Mouse (Mus musculus): ENCODE measurements around the gene Prss53.
"Not testable (repeated sequence)": the region's sequence is repeated elsewhere in the genome, so short reads cannot be mapped to it uniquely, and the experiment has no call there.

The Prss53 gene

GRCm38 (mm10) chr7:127912190-127912871 lies 21.6 kb upstream of the Prss53 start, which contains the start of gene Kat8:
TSS of gene Kat8 (plus strand) at chr7:127912516.
- DNase-seq (ENCODE audit: low spot score): peak; percentile 83

- no peak for DNase-seq (ENCODE audit: low spot score)
These were observed 17.9 kb upstream of the Prss53 start for GRCm38 (mm10) chr7:127908656-127909055.

GRCm38 (mm10) chr7:127907939-127908338 lies 17.2 kb upstream of the Prss53 start:
- DNase-seq (ENCODE audit: low spot score): no peak

- peak; percentile 79 for DNase-seq (ENCODE audit: low spot score)
These were observed 13.4 kb upstream of the Prss53 start, which contains the start of gene Bckdk for GRCm38 (mm10) chr7:127903971-127904796. TSS of gene Bckdk (plus strand) at chr7:127904082.

GRCm38 (mm10) chr7:127901772-127902171 lies 11.0 kb upstream of the Prss53 start:
- DNase-seq (ENCODE audit: low spot score): no peak

GRCm38 (mm10) chr7:127899997-127900396 lies 9.2 kb upstream of the Prss53 start:
- no peak for DNase-seq (ENCODE audit: low spot score)

GRCm38 (mm10) chr7:127898179-127898956 lies 7.6 kb upstream of the Prss53 start:
- DNase-seq (ENCODE audit: low spot score): no peak

- no peak for DNase-seq (ENCODE audit: low spot score)
These were observed 6.8 kb upstream of the Prss53 start for GRCm38 (mm10) chr7:127897542-127897941.

GRCm38 (mm10) chr7:127896384-127896783 lies 5.6 kb upstream of the Prss53 start:
- DNase-seq (ENCODE audit: low spot score): peak; percentile 48

GRCm38 (mm10) chr7:127895891-127896290 lies 5.1 kb upstream of the Prss53 start:
- DNase-seq (ENCODE audit: low spot score): not testable (repeated sequence)

GRCm38 (mm10) chr7:127895442-127895841 lies 4.7 kb upstream of the Prss53 start, which contains the start of the genes Gm21974 and Vkorc1:
TSS of gene Gm21974 (minus strand) at chr7:127895454.
TSS of gene Vkorc1 (minus strand) at chr7:127895617.
- DNase-seq (ENCODE audit: low spot score): peak; percentile 95

GRCm38 (mm10) chr7:127894480-127894879 lies 3.7 kb upstream of the Prss53 start:
- DNase-seq (ENCODE audit: low spot score): no peak

- no peak for DNase-seq (ENCODE audit: low spot score)
These were observed 1.9 kb downstream of the Prss53 start for GRCm38 (mm10) chr7:127888821-127889220.

GRCm38 (mm10) chr7:127887781-127888180 lies 3.0 kb downstream of the Prss53 start:
- no peak for DNase-seq (ENCODE audit: low spot score)

GRCm38 (mm10) chr7:127887191-127887590 lies 3.6 kb downstream of the Prss53 start:
- DNase-seq (ENCODE audit: low spot score): no peak

- DNase-seq (ENCODE audit: low spot score): no peak
These were observed 4.2 kb downstream of the Prss53 start for GRCm38 (mm10) chr7:127886551-127886950.

GRCm38 (mm10) chr7:127885951-127886350 lies 4.8 kb downstream of the Prss53 start:
- peak; percentile 54 for DNase-seq (ENCODE audit: low spot score)

- no peak for DNase-seq (ENCODE audit: low spot score)
These were observed 10.3 kb downstream of the Prss53 start for GRCm38 (mm10) chr7:127880431-127880830.

- DNase-seq (ENCODE audit: low spot score): no peak
These were observed 11.5 kb downstream of the Prss53 start for GRCm38 (mm10) chr7:127879301-127879700.

- peak; percentile 84 for DNase-seq (ENCODE audit: low spot score)
These were observed 14.1 kb downstream of the Prss53 start, which contains the start of gene Zfp668 for GRCm38 (mm10) chr7:127876467-127877348. TSS of gene Zfp668 (minus strand) at chr7:127876828.

GRCm38 (mm10) chr7:127876041-127876466 lies 14.7 kb downstream of the Prss53 start, which contains the start of gene Zfp646:
TSS of gene Zfp646 (plus strand) at chr7:127876221.
- peak; percentile 77 for DNase-seq (ENCODE audit: low spot score)
